Mouse (Mus musculus) lung, postnatal 0 days (tissue): Measurements from ENCODE around the gene Plk4.

Experiments
- CTCF ChIP-seq: IDR thresholded peaks from 2 replicates; pipeline ENCODE4 v1.5.1; 2016; ENCODE audit warnings: antibody characterized with exemption, mild to moderate bottlenecking
- EP300 ChIP-seq: IDR thresholded peaks from 2 replicates; pipeline ENCODE4 v1.6.1; 2016; ENCODE audit warnings: antibody characterized with exemption, mild to moderate bottlenecking, control low read depth

DNA sequence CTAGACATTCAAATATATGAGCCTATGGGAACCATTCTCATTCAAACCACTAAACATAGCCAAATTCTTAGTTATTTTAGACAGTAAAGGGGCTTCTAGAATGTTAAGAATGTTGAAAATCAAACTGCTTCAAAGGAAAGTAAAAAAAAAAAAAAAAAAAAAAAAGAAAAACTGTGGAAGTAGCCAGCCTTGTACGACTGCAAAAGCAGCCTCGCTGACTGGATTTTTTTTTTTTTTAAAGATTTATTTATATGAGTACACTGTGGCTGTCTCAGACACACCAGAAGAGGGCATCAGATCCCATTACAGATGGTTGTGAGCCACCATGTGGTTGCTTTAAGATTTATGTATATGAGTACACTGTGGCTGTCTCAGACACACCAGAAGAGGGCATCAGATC is 6.0 kb upstream of the Plk4 start:
- TF ChIP-seq CTCF (no peak), EP300 (no peak)
